Mouse (Mus musculus) hematopoietic stem cell, adult 5-6 weeks (primary cell): ENCODE results near the gene Epas1. TPM values are rescaled to one million over a fixed set of nuclear protein-coding genes. Genes with fewer than 3 reads are reported as not detected.

ENCODE experiments used
- ATAC-seq, 2 experiments: fragments of 125-278 bp in 1 of 2; replicated peaks in 1 of 2; 2 replicates each; pipeline ENCODE4 v1.8.0; 2016 to 2017; ENCODE audit warnings: inconsistent platforms in 2 of 2, mild to moderate bottlenecking in 2 of 2, moderate number of reproducible peaks in 2 of 2, low read depth in 1 of 2, moderate TSS enrichment in 1 of 2; ENCODE audit not compliant: low FRiP score in 2 of 2, poor library complexity in 2 of 2, severe bottlenecking in 2 of 2, insufficient read depth in 1 of 2, low TSS enrichment in 1 of 2
- total RNA-seq: library from RNA; stranded (forward); fragments of 172-1452, 232-1000 nt; gene quantifications from 2 replicates; pipeline ENCODE4 v1.2.3, GENCODE M21; 2017

Gene Epas1
- total RNA-seq, 1 experiment from 2014 or later: not detected

GRCm38 (mm10) chr17:86751373-86751871 lies 2.1 kb upstream of the Epas1 start:
- ATAC-seq: no peak

- ATAC-seq: peak; percentile 15 to 22; a peak in 3 of 4 replicates
These were observed 668 bp downstream of the Epas1 start for GRCm38 (mm10) chr17:86753931-86754805.

- 0 out of 4 replicates have a peak, but pooled peaks of 1 of the 2 experiments have one; percentile 14 for ATAC-seq
These were observed 1.5 kb downstream of the Epas1 start for GRCm38 (mm10) chr17:86754806-86755571.

GRCm38 (mm10) chr17:86755581-86756195 lies 2.2 kb downstream of the Epas1 start:
- ATAC-seq: no peak

GRCm38 (mm10) chr17:86757621-86758020 lies 4.1 kb downstream of the Epas1 start:
- no peak for ATAC-seq

GRCm38 (mm10) chr17:86761859-86762258 lies 8.4 kb downstream of the Epas1 start:
- ATAC-seq: no peak

GRCm38 (mm10) chr17:86762479-86763242 lies 9.2 kb downstream of the Epas1 start:
- no peak for ATAC-seq

GRCm38 (mm10) chr17:86765762-86766404 lies 12.4 kb downstream of the Epas1 start:
- ATAC-seq: no peak

- no peak for ATAC-seq
These were observed 12.9 kb downstream of the Epas1 start for GRCm38 (mm10) chr17:86766412-86766811.

- ATAC-seq: no peak
These were observed 15.1 kb downstream of the Epas1 start for GRCm38 (mm10) chr17:86768596-86768995.

GRCm38 (mm10) chr17:86769330-86770211 lies 16.1 kb downstream of the Epas1 start:
- ATAC-seq: 0 out of 4 replicates have a peak, but pooled peaks of 1 of the 2 experiments have one; percentile 30

- ATAC-seq: no peak
These were observed 17.3 kb downstream of the Epas1 start for GRCm38 (mm10) chr17:86770848-86771247.

GRCm38 (mm10) chr17:86772035-86772434 lies 18.5 kb downstream of the Epas1 start:
- no peak for ATAC-seq

- no peak for ATAC-seq
These were observed 19.6 kb downstream of the Epas1 start for GRCm38 (mm10) chr17:86772929-86773588.

GRCm38 (mm10) chr17:86776538-86776937 lies 23.0 kb downstream of the Epas1 start:
- ATAC-seq: no peak
